Mouse (Mus musculus): ENCODE results near the gene Hist1h2bq.
"Not testable (repeated sequence)": the region's sequence is repeated elsewhere in the genome, so short reads cannot be mapped to it uniquely, and the experiment has no call there.

Hist1h2bq gene

GRCm38 (mm10) chr13:21787760-21788593 is 22.0 kb downstream of the Hist1h2bq start:
- no peak for DNase-seq (ENCODE audit: low spot score)

GRCm38 (mm10) chr13:21786899-21787629 is 22.9 kb downstream of the Hist1h2bq start, which contains the start of the genes Hist1h2an and Hist1h2bp:
Gene Hist1h2an (minus strand): TSS chr13:21787218.
Gene Hist1h2bp (plus strand): TSS chr13:21787461.
- peak; percentile 86 for DNase-seq (ENCODE audit: low spot score)

- no peak for DNase-seq (ENCODE audit: low spot score)
Measured at GRCm38 (mm10) chr13:21786189-21786898, 23.7 kb downstream of the Hist1h2bq start.

GRCm38 (mm10) chr13:21784311-21784710 is 25.7 kb downstream of the Hist1h2bq start:
- no peak for DNase-seq (ENCODE audit: low spot score)

GRCm38 (mm10) chr13:21783734-21784161 is 26.2 kb downstream of the Hist1h2bq start:
- peak; percentile 7 for DNase-seq (ENCODE audit: low spot score)

GRCm38 (mm10) chr13:21783255-21783617 is 26.8 kb downstream of the Hist1h2bq start, which contains the start of gene Hist1h3i:
Gene Hist1h3i (minus strand): TSS chr13:21783370.
- DNase-seq (ENCODE audit: low spot score), result peak; percentile 47

GRCm38 (mm10) chr13:21782361-21783254 is 27.4 kb downstream of the Hist1h2bq start:
- not testable (repeated sequence) for DNase-seq (ENCODE audit: low spot score)

- no peak for DNase-seq (ENCODE audit: low spot score)
Measured at GRCm38 (mm10) chr13:21781639-21782038, 28.4 kb downstream of the Hist1h2bq start.

- DNase-seq (ENCODE audit: low spot score), result no peak
Measured at GRCm38 (mm10) chr13:21781021-21781555, 28.9 kb downstream of the Hist1h2bq start.

- peak; percentile 73 for DNase-seq (ENCODE audit: low spot score)
Measured at GRCm38 (mm10) chr13:21779767-21780731, 29.9 kb downstream of the Hist1h2bq start, which contains the start of gene Hist1h1b. Gene Hist1h1b (minus strand): TSS chr13:21780625.

GRCm38 (mm10) chr13:21778814-21779766 is 30.9 kb downstream of the Hist1h2bq start:
- DNase-seq (ENCODE audit: low spot score), result peak; percentile 69
